Mouse (Mus musculus): ENCODE data around the gene 7530416G11Rik.

The 7530416G11Rik gene

DNA sequence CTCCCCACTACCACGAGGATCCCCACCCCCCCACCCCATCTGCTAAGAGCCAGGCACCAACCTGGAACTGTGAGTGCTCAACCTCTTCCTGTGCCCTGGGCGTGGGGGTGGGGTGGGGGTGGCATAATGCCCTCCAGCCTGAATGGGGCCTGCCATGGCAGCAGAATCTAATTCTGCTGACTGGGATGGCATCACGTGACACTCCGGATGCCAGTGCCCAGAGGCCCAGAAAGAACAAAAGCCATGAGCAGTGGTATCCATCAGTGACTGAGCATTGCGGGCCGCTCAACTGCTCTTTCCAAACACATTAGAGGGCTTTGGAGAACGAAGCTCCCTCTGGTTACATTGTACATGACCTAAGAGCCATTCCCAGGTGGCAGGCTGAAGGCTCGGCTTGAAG is at the start of gene 7530416G11Rik:
Gene 7530416G11Rik (minus strand): TSS at position 101 of the 400 bp plus-strand sequence.
- no peak for DNase-seq

DNA sequence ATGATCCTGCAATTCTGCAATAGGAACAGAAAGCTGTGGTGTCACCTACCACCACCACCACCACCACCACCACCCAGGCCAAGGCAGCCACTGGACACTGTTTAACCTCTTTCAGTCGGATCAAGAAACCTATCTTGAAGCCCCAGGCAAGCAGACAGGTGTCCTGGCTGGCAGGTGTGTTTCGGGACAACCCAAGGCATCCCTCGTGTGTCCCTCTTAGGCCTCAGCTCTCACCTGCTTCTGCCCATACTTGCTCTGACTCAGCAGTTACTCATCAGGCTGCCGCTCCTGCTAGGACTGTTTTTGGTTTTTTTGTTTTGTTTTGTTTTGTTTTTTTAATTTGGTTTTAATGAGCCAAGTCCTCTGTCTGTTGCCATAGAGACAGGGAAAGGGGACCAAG is 43.5 kb upstream of the 7530416G11Rik start:
- DNase-seq = no peak

DNA sequence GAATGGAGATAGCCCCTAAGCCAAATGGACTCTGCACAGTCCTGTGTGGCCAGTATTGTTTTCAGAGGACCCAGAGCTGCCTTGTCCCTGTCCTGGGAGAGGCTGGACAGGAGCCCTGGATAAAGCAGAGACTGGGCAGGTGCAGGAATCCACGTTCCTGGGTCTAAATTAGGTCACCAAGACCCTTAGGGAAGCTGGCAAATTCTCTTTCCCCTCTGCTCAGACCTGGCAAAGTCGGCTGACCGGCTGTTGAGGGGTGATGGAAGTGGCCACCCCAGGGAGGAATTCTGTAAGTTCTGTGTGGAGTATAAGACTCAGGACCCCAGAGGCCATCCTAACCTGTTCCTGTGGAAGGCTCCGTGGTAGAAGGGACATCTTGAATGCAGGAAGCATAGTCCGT is 42.3 kb upstream of the 7530416G11Rik start:
- no peak for DNase-seq

DNA sequence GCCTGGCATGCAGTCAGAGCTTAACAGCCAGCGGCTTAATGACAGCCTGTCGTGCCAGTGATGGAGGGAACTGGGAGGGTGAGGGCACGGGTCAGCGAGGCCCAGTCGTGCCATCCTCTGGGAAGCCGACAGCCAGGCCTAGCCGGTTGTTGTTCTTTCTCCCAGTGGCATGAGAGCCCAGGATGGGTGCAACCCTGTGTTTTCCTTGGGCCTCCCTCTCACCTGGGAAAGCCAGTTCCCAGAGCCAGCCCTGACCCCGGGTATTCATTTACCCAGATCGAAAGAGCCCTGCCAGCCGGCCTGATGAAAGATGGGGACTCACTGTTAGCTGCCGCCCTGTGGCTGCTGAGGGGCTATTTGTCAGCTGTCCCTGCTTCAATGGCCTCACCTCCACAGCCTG is 35.1 kb upstream of the 7530416G11Rik start:
- no peak for DNase-seq

DNA sequence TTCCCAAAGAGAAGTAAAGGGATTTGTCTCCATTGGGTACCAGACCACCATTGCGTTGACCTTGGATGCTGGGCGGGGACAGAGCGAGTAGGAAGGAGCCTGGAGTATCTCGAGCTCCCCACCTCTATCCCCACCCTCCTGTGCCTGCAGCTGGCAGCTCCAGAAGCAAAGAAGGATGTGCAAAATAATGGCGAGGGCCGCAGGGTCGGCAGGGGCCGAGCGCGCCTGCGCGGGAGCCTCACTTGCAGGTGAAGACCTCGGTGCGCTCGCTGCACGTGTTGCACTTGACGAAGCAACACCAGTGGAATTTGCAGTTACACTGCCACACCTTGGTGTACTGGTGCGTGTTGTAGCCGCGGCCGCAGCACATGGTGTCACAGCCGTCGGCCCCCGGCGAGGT is 34.1 kb upstream of the 7530416G11Rik start:
- DNase-seq = no peak

DNA sequence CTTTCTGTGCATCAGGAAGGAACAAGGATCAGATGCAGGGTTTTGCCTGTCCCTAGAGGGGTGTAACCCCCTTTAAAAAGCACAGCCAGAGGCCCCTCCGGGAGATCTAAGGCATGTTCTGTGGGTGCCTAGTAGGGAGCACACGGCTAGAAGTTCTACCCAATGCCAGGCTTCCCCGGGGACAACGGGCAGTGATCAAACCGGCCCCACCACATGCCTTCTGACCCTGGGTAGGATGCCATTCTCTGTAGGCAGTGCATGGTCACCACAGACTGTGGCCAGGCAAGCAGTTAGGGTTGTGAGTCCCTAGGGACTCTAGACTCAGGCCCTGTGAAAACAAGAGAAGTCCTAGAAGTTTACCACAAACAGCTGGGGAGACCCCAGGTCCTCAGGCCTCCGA is 31.6 kb upstream of the 7530416G11Rik start:
- DNase-seq = no peak

DNA sequence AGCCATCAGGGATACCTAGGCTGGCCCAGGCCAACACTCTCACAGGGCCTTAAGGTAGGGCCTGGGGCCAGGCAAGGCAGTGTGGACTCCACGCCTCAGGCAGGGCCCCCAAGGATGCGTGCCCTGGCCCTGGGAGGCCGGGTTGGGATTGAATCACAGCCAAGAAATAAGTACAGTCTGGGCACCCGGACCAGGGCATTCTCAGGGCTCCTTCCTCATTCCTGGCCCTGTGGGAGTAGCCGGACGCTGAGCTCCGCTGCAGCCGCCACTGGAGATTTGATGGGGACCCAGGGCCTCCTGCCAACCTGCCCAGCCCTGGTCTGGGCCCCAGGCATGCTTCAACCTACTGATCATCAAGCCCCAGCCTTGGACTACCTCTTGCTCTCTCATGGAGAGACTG is 31.2 kb upstream of the 7530416G11Rik start:
- DNase-seq = no peak

DNA sequence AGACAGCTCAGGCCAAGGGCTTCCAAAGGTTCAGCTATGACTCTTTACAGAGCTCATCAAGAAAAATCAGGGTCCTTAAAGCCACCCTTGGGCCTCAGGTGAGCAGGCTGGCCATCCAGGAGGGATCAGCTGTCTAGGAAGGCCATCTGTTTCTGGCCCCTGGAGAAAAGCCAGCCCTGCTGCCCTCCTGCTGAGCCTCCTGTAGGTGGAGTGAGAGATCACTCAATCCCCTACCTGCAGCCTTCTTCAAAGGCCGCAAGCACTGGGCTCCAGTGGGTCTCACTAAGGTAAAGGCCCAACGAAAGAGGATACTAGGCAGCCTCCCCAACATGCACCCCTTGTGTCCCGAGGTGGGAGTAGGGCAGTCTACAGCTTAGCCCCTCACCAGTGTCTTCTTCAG is 29.0 kb upstream of the 7530416G11Rik start:
- peak in 1 of 2 experiments; percentile 18 for DNase-seq

DNA sequence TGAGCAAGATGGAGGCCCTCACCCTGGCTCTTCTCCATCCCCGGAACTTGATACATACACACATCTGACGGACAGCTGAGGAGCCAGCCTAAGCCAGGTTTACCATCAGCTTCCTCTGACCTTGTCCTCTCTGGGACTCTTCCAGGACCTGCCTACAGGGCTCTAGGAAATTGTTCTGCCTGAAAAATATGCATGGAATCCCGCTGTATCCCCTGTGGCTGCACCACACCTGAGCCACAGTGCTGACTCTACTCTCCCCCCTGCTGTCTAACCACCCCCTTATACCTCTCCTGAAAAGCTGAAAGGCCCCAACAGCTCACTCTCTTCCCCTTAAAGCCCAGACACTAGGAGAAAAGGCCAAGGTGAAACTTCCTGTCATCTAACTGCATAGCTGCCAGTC is 26.9 kb upstream of the 7530416G11Rik start:
- DNase-seq = no peak

DNA sequence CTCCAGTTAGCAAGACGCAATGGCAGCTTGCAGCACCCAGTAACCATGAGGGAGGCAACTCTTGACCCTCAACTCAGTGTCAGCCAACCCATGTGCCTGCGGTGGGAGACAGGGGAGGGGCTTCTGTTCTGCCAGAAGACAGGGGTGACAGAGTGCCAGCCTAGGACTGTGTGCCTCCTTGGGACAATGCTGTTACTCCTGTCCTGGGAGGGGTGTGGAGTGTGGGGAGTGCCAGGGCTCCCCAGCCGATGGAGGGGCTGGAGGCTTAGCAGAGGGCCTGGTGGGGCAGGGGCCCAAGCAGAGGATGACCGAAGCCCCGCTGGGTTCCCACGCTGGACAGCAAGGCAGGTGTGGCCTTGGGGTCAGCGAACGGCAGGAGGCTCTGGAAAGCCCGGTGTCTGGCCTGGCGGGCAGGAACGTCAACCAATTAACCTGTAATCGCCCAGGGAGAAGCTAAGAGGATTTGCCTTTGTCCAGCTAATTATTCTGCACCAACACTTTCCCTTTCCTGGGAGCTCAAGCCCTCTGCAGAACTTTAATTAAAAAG is 21.4 kb upstream of the 7530416G11Rik start:
- no peak for DNase-seq

DNA sequence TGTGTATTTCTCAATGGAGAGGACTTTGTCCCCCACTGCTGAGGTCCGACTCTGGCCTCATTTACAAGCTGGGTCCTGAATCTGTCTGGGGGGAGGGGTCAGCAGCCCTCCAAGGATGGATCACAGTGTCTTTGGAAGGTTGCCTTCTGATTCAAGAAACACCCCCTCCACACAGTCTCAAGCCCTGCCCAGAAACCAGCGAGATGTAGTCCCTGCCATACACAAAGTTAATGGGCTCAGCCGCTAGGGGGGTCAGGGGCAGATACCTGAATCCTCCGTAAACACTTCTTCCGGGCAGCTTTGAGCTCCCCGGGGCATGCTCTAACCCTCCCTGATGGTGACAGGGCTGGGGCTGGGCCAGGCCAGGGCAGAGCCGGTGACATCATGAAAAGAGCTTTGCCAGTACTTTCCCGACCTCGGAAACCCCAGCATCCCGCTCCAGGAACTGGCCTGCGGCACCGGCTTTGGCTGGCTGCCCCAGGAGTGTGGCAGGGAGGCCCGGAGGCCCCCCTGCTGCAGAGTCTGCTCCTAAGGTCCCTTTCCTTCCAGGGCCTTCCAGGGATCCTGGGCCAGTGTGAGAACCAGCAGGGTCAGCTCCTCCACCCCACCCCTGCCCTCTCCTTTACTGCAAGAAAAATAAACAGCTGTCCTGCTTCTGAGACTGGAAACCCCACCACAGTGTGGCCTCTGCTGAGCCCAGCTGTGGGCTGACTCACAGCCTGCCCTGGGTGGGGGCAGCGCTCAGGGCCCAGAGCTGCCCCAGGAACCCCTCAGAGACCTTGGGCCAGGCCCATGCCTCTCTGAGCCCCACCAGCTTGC is 20.4 kb upstream of the 7530416G11Rik start:
- peak; percentile 41 to 57 for DNase-seq

DNA sequence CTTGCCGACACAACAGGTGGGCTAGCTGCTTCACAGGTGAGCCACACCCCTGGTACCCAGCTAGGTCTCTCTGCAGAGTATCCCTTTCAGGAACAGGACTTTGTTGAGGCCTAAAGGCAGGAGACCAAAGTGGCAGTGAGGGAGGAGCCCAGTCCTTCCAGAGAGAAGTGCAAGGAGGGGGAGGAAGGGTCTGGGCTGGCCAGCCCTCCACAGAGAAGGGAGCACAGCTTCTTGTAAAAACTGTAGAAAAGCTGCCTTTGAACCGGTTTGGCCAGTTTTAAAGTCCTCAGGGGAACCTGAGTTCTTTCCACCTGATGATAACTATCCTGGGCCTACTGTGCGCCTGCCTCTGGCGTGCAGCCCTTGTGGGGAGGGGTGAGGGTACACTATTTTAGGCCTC is 16.4 kb upstream of the 7530416G11Rik start:
- no peak for DNase-seq

DNA sequence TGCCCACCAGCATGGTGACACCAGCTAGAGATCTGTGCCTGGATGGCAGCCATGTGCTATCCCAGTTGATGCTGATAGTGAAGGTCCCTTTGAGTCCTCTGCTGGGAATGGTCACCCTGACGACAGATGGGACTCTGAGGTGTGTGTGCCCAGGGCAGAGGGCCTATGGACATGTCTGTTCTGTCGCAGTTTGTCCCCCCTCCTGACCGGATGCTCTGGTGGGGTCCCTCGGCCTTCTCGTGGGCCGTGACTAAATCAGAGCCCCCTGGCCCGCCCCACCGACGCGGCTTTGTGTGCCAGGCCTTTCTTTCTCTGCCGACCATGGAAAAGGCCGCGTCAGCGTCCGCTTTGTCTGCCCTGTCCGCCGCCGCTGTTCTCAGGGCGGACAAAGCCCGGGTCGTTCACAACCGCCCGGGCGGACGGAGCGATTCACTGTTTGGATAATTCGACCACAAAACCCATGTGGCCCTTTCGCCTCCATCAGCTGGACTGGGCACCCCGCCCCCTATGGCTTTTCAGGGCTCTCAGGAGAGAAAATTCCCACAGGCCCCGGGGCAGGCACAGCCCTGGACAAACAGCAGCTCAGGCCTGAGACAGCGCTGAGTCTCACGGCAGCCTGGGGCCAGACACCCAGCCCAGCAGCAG is 4.5 kb upstream of the 7530416G11Rik start:
- no peak for DNase-seq

DNA sequence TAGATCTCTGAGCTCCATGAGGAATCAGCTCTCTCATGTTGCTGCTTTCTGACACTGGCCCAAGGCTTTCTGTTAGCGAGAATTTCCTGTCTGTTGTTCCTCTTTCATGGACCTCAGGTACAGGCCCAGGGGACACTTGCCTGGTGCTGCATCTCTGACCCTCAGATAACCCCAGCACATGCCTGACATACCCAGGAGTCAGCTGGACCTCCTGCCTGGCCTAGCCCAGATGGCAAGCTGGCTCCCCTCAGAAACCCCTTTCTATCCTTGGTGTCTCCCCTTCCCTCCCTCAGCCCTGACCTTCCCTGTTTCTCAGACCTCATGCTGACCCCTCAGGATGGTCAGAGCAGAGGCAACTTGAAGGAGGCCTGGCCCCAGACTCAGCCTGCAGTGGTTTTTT is 3.7 kb upstream of the 7530416G11Rik start:
- DNase-seq = no peak

DNA sequence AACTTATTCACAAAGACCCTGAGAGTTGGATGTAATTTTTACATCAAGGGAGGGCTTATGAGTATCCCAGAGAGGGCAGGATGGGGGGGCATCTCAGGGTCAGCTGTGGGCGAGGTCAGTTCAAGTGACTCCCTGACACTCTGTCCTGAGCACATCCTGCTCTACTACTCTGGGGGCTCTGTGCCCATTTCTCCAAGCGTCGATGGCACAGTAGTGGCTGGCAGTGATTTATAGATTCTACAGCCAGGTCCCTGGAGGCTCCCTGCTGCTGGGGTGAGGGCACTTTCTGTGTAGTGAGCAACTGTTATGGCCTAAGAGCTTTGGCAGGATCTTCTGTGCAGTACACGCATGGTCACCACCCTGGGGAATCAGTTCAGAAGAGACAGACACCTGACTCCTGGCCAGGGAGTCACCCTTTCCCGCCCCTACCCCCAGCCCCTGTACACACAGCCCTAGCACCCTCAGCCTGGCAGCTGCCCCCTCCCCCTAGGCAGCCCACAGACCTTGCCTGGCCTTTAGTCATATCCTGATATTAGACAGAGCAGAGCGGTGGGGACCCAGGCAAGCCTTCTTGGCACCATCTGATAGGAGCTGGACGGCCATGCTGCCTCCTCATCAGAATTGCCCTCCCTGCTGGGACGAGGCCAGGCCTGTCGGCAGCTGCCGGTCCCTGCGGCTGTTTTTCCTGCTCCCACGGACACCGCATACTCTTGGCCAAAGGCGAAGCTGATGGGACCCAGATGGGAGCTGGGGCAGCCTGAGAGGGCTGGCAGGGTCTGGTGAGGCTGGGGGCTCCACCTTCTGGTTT is 2.3 kb upstream of the 7530416G11Rik start:
- peak in 1 of 2 experiments; percentile 20 for DNase-seq

DNA sequence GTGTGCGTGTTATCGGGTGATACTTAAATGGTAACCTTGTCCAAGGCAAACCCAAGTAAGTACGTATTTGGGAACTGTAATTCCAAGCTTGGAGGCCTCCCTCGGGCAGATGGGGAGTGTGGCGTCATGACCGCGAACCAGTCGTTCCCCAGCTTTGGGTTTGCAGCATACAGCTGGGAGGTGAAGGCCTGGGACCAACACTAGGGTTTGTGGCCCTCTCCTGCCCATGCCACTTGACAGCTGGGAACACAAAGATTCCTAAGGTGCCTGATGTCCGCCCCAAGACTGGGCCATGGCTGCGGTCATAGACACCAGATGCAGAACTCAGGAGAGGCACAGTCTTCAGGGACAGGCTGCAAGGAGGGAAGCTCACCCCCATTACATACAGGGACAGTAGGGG is 2.8 kb downstream of the 7530416G11Rik start:
- DNase-seq = no peak

DNA sequence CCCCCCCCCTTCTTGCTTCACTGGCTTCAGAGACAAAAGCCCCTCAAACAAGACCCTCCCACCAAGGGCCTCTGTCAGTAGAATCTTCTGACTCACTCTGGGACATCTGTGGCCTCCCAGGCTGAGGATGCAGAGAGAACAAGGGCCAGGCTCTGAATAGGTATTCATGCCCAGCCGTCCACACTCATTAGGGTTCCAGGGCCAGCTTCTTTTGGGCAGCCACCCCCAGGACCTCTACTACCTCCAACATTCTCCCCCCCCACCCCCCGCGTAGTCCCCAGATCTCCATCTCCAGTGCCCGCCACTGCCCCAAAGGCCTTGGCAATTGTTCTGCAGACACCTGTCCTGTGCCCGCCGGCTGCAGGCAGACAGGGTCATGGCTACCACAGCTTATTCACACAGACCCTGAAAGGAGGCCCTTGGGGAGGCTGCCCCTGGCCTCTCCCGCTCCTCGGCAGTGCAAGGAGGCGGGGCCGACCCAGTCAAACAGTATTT is 5.0 kb downstream of the 7530416G11Rik start:
- no peak for DNase-seq

DNA sequence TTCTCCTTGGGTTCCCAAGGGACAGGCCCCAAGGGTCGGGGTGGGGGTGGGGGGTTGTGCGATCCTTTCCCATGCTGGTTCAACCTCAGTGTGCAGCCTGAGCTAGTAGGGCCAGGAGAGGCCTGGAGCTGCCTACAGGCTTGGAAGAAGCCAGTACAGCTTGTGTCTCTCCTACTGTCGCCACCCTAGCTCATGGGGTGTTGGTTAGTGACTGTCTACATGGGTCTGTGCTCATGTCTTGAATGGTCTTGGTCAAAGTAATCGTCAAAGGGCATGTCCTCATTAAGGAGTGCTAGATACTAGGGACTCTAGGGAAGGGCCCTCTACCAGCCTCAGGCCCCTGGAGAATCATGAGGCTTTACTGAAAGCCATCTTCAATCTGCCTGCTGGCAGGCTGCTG is 5.5 kb downstream of the 7530416G11Rik start:
- DNase-seq = no peak

DNA sequence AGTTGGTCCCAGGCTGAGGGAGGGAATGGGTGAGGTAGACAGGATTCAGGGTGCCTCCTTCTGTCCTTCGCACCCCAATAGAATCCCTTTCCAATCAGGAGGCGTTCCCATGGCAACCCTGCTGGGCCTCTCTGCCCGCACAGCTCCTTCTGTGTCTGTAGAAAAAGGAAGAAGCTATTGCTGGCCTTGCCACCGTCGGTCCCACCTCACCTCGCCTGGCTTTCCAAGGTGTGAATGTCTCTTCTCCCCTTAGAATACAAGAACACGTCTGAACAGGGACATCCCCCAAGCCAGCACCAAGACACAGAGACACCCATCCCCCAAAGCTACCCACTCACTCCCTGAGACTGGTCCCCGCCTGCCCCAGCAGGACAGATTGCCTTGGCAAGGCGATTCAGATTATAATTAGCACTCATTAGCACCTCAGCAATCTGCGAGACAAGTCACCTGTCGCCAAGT is 8.8 kb downstream of the 7530416G11Rik start:
- DNase-seq = no peak

DNA sequence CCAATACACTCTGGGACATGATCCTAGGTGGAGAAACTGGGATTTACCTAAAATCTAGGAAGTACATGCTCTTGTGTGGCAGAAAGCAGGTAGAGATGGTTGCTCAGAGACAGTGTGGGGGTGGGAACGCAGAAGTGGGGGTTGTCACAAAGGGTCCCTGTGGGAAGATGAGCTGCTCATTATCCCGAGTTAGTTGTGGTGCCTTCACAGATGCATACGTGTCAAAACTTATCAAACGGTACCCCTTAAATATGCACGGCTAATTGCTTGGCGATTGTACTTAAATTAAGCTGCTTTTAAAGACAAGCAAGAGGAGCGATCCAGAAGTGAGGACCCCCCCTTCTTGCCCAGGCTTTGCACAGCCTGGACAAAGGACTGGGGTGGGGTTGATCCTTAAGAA is 13.3 kb downstream of the 7530416G11Rik start:
- DNase-seq = no peak

DNA sequence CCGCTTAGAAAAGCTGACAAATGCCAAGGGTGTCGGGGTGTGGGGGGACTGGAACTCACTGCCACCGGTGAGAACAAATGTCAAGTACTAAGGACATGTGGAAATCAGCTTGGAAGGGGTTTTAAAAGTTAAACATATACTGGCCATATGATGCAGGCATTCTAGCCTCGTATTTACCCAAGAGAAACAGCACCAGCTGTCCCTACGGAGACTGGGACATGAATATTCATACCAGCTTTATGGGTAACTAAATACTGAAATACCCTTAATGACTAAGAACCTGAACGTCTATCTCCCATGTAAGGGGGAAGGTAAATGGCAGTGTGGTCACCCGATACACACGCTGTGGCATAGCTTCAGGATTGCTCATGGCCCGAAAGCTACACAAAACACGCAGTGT is 14.1 kb downstream of the 7530416G11Rik start:
- no peak for DNase-seq

DNA sequence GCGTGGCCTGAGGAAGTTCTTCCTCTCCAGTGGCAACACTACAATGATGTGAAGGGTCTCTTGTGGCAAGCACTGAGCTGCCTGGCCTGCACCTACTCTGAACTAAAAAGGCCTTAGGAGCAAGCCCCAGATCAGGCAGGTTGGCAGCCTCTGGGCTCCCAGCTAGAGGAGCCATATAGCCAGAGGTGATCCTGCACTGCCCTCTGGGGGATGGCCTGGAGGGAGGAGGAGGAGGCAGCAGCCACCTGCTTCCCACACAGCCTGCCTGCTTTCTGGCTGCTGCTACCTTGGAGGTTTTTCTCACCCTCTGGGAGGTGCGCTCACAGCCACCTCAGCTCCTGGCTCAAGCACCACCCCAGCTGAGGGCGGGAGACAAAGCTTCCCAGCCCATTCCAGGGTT is 22.4 kb downstream of the 7530416G11Rik start:
- peak; percentile 53 to 62 for DNase-seq

DNA sequence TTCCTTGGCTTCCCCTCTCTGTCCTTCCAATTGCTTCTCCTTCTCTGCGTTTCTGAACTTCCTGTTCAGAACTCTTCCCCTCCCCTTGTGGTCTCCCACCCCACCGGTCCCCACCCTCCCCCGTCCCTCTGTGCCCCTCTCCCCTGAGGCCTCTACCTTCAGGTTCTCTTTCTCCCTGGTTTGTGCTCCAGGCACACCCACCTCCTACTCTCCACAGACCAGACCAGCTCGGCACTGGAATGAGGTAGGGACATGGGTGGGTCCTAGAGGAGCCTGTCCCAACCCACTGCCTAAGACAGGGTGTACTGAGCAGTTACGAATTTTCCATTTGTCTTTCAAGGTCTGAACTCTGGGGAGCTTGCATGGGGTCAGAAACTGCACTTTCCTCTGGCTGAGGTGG is 23.1 kb downstream of the 7530416G11Rik start:
- DNase-seq = no peak
